Mouse (Mus musculus) olfactory bulb, adult 2 months (tissue): ENCODE measurements around the gene Cox6b2.

ENCODE experiments used
- CTCF ChIP-seq: fragments of 200-500 bp; IDR thresholded peaks from 2 replicates; pipeline ENCODE4 v1.5.1; 2012; ENCODE audit warnings: low read depth, mild to moderate bottlenecking, low read length, moderate library complexity; ENCODE audit not compliant: insufficient read depth
- POLR2A ChIP-seq: fragments of 200-500 bp; IDR thresholded peaks from 2 replicates; pipeline ENCODE4 v1.6.1; 2012; ENCODE audit warnings: mild to moderate bottlenecking, low read depth, low read length, moderate library complexity; ENCODE audit not compliant: insufficient read depth

GRCm38 (mm10) chr7:4743354-4743753, 9.5 kb downstream of the Cox6b2 start:
- TF ChIP-seq POLR2A (no peak), CTCF (no peak)
